Mouse (Mus musculus): ENCODE data around the gene Tmcc3.

DNA sequence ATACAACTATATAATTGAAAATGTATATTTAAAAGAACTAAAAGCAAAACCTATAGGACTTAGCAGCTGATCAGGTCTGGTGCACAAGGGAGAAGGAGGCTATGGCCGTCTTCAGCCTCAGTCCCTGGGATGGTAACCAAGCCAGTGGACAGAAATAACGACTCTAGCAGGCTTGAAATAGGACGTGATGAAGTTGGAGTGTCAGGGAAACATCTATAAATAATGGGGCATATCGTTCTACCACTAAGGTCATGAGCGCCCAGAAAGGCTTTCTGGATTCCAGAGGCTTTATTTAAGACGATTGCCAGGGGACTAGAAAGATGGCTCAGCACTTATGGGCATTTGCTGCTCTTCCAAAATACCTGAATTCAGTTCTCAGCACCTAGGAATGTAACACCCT, 153.9 kb downstream of the Tmcc3 start:
- TF ChIP-seq CTCF (conservative IDR thresholded peaks at IDR 0.05; ENCODE audit: low read length) (no peak), POU5F1 (IDR thresholded peaks at IDR 0.05; ENCODE audit: borderline replicate concordance, low read length) (no peak), NANOG (IDR thresholded peaks at IDR 0.05; ENCODE audit: borderline replicate concordance, low read length) (no peak)
